In the genomic region with DNA sequence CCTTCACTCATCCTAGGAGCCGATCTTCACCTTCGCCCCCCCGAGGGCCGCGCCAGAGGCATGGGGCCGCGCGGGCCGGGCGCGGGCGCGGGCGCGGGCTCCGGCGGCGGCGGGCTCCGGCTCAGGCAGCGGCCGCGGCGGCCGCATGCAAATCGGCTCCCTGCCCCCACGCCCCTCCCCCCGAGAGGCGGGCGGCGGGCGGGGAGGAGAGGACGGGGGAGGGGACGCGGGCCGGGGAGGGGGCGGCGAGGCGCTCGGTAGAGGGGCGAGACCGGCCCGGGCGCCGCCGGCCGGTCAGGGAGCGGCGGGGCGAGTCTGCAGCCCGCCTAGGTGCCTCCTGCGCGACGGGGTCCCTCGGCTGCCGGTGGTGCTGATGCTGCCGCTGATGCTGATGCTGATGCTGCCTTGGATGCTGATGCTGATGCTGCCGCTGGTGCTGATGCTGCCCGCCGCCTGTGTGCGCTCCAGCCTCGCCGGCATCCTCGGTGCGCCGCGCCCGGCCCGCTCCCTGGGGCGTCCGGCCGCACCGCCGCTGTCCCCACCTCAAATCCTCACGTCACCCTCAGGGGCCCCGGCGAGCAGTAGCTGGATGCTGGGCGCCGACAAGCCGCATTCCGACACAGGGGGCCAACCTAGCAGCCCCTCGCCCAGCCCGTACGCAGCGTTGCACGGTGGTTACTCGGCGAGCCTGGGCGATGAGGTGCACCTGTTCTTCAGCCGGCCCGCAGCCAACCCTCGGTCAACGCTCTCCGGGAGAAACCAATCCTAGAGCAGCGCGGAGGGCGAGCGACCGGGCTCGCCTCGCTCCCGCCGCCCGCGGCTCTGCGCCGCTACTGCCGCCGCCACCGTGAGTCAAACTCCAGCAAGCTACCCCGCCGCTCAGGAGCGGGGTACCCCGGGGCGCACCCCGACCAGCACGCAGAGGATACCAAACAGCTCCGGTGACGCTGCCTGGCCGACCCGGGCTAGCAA, we compare ENCODE assay signal across 9 mouse cellular contexts. TPM values are rescaled to one million over a fixed set of nuclear protein-coding genes. Genes with fewer than 3 reads are reported as not detected.
DNase-seq lines count a peak whose midpoint lies in the region; ATAC-seq and TF ChIP-seq lines count a peak whose summit lies in the region.
"Had no signal": no experiment of that assay in that cellular context is flagged by ENCODE, and none has a peak within 500 bp of the region (broad histone marks: within the 10 kb centered on the region; RNA-seq: fewer than 3 reads in every experiment).

A gene (minus strand): TSS at position 299 of the 972 bp plus-strand sequence.

- 0 out of 2 replicates have a peak, but pooled peaks cover 3% of the 10 kb centered on the region for H3K9me3 ChIP-seq in E14TG2a.4 (ENCODE audit: low read length)
- H3K9me3 ChIP-seq in hindbrain, embryonic 10.5 days, result no peaks in the 10 kb centered on the region
- H3K9me3 ChIP-seq in neural tube, embryonic 13.5 days, result no peaks in the 10 kb centered on the region

- intact Hi-C loops in left cerebral cortex, postnatal 4 days (cut with DNase I), result no loop called here

- ATAC-seq in common myeloid progenitor, adult 5-6 weeks (replicated peaks; ENCODE audit: low read depth, poor library complexity, severe bottlenecking), result 0 out of 2 replicates have a peak, but pooled peaks have one; percentile 23
- ATAC-seq in neural tube, embryonic 13.5 days (ENCODE audit: low read depth), result peak; percentile 81

- peak within 1 kb of the TSS; percentile 74 for H3K4me3 ChIP-seq in E14TG2a.4 (replicated peaks; ENCODE audit: low read length)
- peak within 1 kb of the TSS; percentile 66 for H3K4me3 ChIP-seq in hindbrain, embryonic 10.5 days
- H3K4me3 ChIP-seq in neural tube, embryonic 13.5 days, result peak within 1 kb of the TSS; percentile 73

- H3K36me3 ChIP-seq in E14TG2a.4 (ENCODE audit: insufficient read depth, low read length), result no peaks in the 10 kb centered on the region
- H3K36me3 ChIP-seq in hindbrain, embryonic 10.5 days, result no peaks in the 10 kb centered on the region
- no peaks in the 10 kb centered on the region for H3K36me3 ChIP-seq in neural tube, embryonic 13.5 days

- TF ChIP-seq CTCF in E14TG2a.4 (conservative IDR thresholded peaks at IDR 0.05; ENCODE audit: low read length), result no peak

- H3K9ac ChIP-seq in neural tube, embryonic 13.5 days, result peak within 1 kb of the TSS; percentile 88

- H3K27me3 ChIP-seq in E14TG2a.4 (ENCODE audit: insufficient read depth, low read length), result peaks cover 75% of the 10 kb centered on the region
- H3K27me3 ChIP-seq in hindbrain, embryonic 10.5 days (ENCODE audit: insufficient read depth, poor library complexity, severe bottlenecking), result peaks cover 64% of the 10 kb centered on the region
- peaks cover 55% of the 10 kb centered on the region for H3K27me3 ChIP-seq in neural tube, embryonic 13.5 days

- WGBS in hindbrain, embryonic 10.5 days, result under 1% methylated on average over 97 of the region's 121 CpGs
- under 1% methylated on average over 102 of the region's 121 CpGs for WGBS in neural tube, embryonic 13.5 days

- H3K4me2 ChIP-seq in neural tube, embryonic 13.5 days, result peak within 1 kb of the TSS; percentile 76

- DNase-seq in adrenal gland, adult 2 months, result peak; percentile 2
- no peak for DNase-seq in adrenal gland, adult 18-20 months (ENCODE audit: low spot score in 2 of 2)
- peak; percentile 64 for DNase-seq in hindbrain, embryonic 10.5 days (ENCODE audit: low spot score)
- peak; percentile 64 for DNase-seq in left cerebral cortex, postnatal 4 days
- DNase-seq in urinary bladder, postnatal 36 days (ENCODE audit: low spot score in 2 of 2), result no peak

- H3K4me1 ChIP-seq in E14TG2a.4 (replicated peaks; ENCODE audit: low read depth, low read length), result peaks cover 14% of the 10 kb centered on the region; the same call in 1 of the 2 replicates
- H3K4me1 ChIP-seq in hindbrain, embryonic 10.5 days (replicated peaks), result peaks cover 24% of the 10 kb centered on the region
- peaks cover 42% of the 10 kb centered on the region for H3K4me1 ChIP-seq in neural tube, embryonic 13.5 days (replicated peaks)

- H3K27ac ChIP-seq in hindbrain, embryonic 10.5 days, result peak within 1 kb of the TSS; percentile 74
- H3K27ac ChIP-seq in neural tube, embryonic 13.5 days (replicated peaks), result peak within 1 kb of the TSS; percentile 97

RNA-seq across cellular contexts. Expression of the gene that starts here (rescaled TPM):
- 1 to 10 TPM; 3.7 to 4.0 TPM for total RNA-seq in adrenal gland, adult 2 months (2021)
- 5.7 and 7.1 TPM in 2 replicates for polyA plus RNA-seq in adrenal gland, adult 2 months (2012; rRNA removed)
- 1 to 10 TPM; 3.7 to 4.8 TPM for total RNA-seq in adrenal gland, adult 18-20 months (2021)
- total RNA-seq in common myeloid progenitor, adult 5-6 weeks (2017), result not detected in 2 replicates
- polyA plus RNA-seq in hindbrain, embryonic 10.5 days (2016; fragmentation: Nextera tagmentation; extraction: Ambion mirVana), result 0.71 and 1.5 TPM in 2 replicates
- total RNA-seq in left cerebral cortex, postnatal 4 days (2021), result 10 to 100 TPM; 82.7 to 83.1 TPM
- polyA plus RNA-seq in neural tube, embryonic 13.5 days (2015; fragmentation: Nextera tagmentation; extraction: Ambion mirVana), result 8.2 and 8.6 TPM in 2 replicates
- polyA plus RNA-seq: spleen, adult 2 months had no signal

Comparison
In these comparisons a context has a peak if more than half of its experiments do, and no peak if none do; other contexts are left out.
1. RNA of the gene that starts here (total RNA-seq): 82.7 to 83.1 TPM in left cerebral cortex, postnatal 4 days; 3.7 to 4.8 TPM in adrenal gland, adult 18-20 months, 3.7 to 4.0 TPM in adrenal gland, adult 2 months and not detected in common myeloid progenitor, adult 5-6 weeks; every median in the first group is over 10 times any median in the second.
2. DNase-seq: peak in adrenal gland, adult 2 months (single experiment), hindbrain, embryonic 10.5 days (single experiment) and left cerebral cortex, postnatal 4 days (single experiment); none in adrenal gland, adult 18-20 months (0 of 2) and urinary bladder, postnatal 36 days (0 of 2).
3. Peak in ATAC-seq in common myeloid progenitor, adult 5-6 weeks; RNA of the gene not detected or under 1 TPM.
4. Peak in every context shown above with its lines, with median percentiles within 50 percentile points of each other: H3K4me3 ChIP-seq.